Mouse (Mus musculus) lung, postnatal 14 days (tissue): ENCODE measurements at regions not wholly inside any gene's neighbourhood (a gene's known extent, or its start where the extent isn't known, plus 50 kb on each side); places are given as distances from the start of the nearest gene placed in this dataset.

Experiments used
- DNase-seq: peaks from one replicate; pipeline ENCODE4 v3.0.0; 2021

DNA sequence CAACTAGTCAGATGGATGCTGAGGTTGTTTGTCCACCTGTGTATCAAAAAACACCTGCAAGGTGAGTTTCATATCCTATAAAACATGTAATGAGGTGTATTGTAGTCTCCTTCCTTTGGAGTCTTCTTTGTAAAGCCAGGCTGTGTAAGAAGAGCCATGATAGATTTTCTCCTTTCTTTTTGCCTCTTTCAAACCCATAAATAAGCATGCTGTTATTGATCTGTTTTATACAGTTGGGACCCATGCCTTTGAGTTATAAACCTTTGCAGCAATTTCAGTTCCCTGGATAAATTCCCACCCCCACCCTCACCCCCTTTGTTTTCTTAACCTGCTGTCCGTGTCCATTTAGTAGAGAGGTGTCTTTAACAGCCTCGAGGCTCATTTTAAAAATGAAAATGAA, 131.0 kb upstream of the Rgs17 start:
- no peak for DNase-seq

DNA sequence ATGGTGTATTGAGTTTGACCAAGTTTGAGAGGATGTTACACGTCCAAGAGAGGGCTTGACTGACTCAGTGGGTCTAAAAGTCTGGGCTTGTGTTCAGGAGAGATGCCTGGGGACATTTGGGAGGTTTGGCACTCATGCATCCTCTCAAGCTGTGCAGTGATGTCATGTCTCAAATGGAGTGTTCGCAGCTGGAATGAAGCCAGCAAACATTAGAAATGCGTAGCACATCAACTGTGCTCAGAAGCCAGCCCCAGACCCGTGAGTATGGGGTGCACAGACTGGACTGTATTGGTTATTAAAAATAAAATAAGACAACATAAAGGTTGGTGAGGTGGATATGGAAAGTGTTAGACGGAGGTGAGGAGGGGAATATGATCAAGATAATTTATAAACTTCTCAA, 121.2 kb upstream of the Rgs17 start:
- no peak for DNase-seq

DNA sequence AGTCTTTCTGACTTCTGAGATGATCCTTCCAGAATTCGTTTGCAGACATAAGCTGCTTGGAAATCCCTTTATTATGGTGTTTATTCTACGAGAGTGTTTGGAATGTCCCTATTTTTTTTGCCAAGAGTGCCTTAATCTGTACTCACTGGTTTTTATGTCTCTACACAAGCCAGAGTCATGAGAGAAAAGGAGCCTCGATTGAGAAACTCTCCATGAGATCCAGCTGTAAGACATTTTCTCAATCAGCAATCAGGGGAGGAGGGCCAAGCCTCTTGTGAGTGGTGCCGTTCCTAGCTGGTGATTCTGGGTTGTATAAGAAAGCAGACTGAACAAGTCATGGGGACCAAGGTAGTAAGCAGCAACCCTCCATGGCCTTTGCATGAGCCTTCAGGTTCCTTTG, 117.6 kb upstream of the Rgs17 start:
- peak; percentile 17 for DNase-seq

DNA sequence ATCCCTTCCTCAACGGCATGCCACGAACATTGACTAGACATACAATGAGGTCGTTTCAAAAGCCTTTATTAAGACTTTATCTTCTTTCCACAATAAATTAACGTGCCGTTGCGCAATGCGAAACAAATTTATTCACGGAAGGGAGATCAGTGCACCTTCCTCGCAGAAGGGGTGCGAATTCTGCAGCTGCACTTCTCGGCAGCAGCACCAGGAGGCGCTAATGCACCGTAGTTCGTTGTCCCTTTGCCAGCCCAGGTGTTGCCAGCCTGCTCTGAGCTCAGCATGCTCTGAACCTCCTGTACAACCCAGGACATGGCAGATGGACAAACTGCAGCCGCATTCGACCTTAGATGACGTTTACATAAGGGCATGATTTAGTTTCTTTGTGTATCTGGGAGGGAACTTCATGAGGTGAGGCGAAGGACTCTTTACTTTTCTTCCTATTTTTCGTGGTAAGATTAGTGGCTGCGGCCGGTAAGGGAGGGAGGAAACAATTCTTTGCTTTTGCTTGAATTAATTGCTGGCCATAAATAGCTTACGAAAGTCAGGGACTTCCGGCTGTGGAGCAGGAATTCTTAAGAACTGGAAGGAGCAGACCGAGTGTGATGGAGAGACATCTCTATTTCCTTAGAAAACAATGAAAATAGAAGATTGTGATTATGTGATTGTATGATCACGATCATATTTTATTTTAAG, 113.7 kb upstream of the Rgs17 start:
- DNase-seq = peak; percentile 75

DNA sequence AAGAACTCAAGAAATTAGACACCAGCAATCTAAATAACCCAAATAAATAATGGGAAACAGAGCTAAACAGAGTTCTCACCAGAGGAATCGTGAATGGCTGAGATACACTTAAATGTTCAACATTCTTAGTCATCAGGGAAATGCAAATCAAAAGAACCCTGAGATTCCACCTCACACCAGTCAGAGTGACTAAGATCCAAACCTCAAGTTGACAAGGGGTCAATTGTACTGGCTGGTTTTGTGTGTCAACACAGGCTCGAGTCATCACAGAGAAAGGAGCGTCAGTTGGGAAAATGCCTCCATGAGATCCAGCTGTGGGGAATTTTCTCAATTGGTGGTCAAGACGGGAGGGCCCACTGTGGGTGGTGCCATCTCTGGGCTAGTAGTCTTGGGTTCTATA, 110.3 kb upstream of the Rgs17 start:
- no peak for DNase-seq

DNA sequence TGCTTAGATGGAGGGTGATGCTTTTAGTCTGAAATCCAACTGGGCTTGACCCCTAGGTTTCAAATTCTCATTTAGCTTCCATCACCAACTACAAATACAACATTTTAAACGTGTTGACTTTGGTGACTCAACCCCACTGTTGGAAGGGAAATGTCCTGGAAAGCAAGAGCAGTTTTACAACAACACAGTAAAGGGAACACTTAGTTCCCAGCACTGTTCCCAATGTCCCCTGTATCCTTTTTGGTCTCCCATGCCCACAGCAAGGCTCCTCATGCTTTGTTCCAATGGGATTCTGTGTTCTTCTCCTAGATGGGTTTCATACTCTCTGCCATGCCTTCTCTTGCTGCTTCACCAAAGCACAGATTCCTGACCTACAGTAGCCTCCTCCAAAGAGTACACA, 105.4 kb upstream of the Rgs17 start:
- DNase-seq = no peak

DNA sequence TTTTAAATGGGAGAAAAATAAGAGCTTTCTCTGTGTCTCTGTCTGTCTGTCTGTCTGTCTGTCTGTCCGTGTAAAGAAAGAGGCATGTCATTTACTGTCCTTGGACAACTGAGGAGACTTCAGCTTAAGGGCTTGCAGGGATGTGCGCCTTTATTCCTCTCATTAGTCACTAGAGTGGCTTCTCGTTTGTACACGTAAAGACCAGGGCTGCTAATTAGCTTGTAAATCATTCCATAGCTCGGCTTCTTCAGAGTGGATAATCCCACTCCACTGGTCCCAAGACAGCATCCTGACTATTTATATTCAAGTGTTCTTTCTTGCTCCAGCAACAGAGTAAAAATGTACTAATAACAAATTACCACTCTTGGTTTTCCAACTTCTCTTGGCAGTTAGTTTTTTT, 104.1 kb upstream of the Rgs17 start:
- DNase-seq = no peak

DNA sequence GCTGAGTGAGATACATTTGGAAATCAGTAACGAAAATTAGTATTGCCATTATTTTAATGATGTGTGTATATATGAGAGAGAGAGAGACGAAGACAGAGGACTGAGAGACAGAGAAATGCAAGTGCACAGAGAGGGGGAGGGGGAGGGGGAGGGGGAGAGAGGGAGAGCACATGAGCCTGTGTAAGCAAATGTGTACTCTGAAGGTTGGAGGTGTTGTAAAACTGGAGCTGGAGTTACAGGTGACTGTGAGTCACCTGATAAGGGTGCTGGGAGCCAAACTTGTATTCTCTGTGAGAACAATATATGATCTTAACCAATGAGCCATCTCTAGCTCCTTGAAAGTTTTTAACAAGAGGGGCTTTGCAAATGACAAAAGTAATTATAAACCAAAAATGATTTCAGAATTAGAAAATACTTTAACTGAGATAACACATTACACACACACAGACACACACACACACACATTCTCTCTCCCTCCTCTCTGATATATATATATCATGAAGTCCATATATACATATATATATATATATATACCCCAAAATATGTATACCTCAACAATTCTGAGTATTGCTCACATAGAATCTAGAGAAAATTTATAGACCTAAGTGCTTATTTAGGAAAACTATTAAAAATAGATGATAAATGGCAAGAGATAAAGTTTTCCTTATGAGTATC, 100.5 kb upstream of the Rgs17 start:
- no peak for DNase-seq

DNA sequence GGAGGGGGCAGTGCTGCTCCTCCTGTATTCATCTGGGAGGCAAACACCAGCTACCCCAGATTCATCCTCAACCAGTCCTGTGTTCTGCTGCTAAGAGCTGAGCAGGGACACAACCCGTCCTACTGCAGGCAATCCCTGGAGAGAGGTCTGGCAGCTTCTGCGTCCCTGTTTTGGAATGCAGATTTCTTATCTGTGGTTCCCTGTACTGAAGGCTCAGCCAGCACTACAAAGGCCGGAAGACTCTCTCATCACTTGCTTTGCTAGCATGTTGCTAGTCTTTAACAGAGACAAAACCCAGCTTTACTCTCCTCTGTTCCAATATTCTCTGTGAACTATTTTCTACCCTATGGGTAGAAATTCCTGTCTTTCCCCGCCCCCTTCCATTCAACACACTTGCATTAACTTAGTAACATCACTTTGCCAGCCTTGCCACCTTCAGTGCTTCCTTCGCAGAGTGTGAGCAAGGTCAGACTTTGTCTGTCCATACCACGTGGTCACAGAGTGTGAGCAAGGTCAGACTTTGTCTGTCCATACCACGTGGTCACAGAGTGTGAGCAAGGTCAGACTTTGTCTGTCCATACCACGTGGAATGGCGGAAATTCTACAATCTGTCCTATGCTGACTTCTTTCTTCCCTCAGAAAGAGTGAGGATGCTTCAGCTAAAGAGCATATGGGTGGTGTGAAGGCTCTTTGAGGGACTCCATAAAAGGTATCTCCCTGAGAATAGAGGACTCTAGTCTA, 98.9 kb upstream of the Rgs17 start:
- no peak for DNase-seq

DNA sequence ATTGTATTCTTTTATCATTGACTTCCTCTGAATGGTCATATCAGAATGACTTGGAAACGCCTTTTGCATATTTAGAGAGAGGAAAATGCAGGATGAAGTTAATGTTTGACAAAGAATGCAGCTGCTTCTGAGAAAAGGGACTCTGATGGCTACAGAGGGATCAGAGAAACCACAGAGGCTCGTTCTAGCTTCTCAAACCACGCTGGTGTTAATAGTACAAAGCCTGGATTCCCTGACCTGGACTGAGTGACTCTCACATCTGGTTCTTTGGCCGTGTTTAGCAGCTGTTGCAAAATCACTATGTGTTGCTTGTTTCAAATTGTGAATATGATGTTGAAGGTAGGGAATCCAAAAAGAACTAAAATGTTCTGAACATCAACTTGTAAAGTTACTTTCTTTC, 91.5 kb upstream of the Rgs17 start:
- DNase-seq = no peak

DNA sequence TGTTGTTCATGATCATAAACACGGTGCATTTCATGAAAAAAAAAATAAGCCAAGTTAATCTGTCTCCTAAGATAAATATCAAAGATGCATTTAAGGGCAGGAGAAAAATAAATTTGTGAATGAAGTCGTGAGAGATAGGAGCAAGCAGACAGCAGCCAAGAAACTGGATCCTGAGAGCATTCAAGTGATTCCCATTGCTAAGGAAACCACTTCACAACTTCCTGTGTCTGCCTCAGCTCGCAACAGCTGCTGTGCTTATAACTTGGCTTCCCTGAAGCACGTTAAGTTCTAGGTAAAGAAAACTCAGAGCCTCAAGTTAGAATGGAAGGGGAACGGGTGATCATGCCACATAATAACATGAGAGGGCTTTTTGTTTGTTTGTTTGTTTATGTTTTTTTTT, 89.3 kb upstream of the Rgs17 start:
- no peak for DNase-seq

DNA sequence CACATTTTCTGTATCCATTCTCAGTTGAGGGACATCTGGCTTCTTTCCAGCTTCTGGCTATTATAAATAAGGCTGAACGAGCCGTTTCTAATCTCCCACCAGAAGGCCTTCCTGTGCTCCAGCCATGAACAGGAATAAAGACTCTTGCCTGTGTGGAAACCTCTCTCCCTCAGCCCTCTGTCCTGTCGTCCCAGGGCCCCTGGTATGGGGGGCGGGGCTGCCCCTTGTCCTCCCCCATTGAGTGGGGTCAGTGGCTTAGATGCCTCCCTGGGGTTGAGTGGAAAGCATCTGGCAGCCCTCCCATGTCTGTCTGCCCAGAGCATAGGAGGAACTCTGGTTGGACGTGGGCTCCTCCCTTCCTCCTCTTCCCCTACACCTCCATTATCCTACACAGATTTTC, 88.8 kb upstream of the Rgs17 start:
- DNase-seq = no peak

DNA sequence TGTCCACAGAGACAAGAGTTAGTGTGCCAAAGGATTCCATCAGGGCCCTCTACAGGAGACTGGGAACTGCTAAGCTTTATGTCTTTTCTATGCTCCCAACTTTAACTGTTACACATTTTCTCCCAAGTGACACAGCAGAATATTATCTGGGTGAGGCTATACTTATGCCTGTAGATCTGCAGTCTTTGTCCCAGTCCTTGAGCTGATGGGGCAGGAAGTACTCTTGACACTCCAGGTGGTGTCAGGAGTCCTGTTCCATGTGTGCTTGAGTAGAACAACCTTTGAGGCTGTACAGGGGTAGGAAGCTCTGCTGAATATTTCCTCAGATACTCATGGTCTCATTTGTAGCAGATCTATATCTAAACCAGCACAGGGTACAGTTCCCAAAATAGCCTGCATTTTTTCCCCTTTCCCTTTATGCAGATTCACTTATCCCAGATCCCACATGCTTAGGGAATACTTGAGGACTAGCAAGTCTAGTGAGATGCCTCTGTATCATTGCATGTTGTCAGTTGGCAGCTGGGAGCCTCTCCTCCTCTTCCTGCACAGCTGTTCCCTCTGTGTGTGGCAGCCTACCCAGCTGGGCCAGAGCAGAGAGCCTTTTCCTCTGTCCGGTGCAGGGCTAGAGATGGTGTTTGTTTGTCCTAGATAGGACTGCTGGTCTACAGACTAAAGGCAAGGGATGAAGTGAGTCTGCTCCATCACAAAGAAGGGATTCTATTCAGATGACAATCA, 85.2 kb upstream of the Rgs17 start:
- peak; percentile 3 for DNase-seq

DNA sequence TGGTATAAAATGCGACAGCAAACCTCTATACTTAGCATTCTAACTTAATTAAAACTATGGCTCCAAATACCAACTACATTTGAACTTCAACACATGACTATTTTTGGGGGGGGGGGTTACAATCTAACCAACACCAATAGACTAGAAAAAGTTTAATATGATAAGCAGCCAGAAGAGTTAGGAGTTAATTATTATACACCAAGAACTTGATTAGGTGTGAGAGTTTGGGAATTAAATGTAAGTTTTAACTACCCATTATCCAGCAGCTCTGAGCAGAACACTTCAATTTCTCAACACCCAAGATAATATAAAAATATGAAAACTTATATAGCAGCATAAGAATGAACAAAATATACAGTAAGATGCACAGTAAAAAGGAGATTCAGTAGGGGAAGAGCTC, 59.2 kb upstream of the Rgs17 start:
- no peak for DNase-seq

DNA sequence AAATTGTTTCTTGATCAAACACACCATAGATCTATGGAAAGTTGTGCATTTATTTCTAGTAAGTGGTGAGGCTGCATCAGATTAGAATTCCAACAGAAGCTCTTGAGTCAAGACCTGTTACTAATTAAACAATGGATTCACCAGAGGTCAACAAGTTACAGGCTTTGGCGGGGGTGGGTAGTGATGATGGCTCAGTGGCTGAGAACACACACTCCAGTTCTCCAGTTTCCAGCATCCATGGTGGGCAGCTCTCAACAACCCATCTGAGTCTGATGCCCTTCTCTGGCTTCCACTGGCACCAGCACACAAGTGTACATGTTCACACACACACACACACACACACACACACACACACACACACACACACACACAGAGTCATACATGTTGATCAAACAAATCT, 56.3 kb upstream of the Rgs17 start:
- DNase-seq = no peak
